Mouse (Mus musculus) kidney, postnatal 10 days (tissue): ENCODE measurements around the gene Scgb2b11.
"Not testable (repeated sequence)": the region's sequence is repeated elsewhere in the genome, so short reads cannot be mapped to it uniquely, and the experiment has no call there.

Experiments used
- DNase-seq: peaks from one replicate; pipeline ENCODE4 v3.0.0; 2021; ENCODE audit warnings: mixed read lengths

The Scgb2b11 gene

GRCm38 (mm10) chr7:32211045-32211444 is at the start of gene Scgb2b11:
TSS of gene Scgb2b11 (minus strand) at chr7:32211145.
- DNase-seq: not testable (repeated sequence)

- DNase-seq: not testable (repeated sequence)
Observed at GRCm38 (mm10) chr7:32222540-32222939, 11.6 kb upstream of the Scgb2b11 start, which contains the start of gene Scgb1b11. TSS of gene Scgb1b11 (plus strand) at chr7:32222840.
